Mouse (Mus musculus) skeletal muscle tissue, adult 2 months (tissue): ENCODE measurements around the gene Atp6v1e2.

Source experiments
- DNase-seq: peaks from one replicate; pipeline ENCODE4 v3.0.0-alpha.2; 2012; ENCODE audit warnings: low read depth, low spot score

Atp6v1e2 gene

GRCm38 (mm10) chr17:86915540-86915939 lies 32.2 kb downstream of the Atp6v1e2 start:
- DNase-seq: no peak

- DNase-seq: no peak
Measured at GRCm38 (mm10) chr17:86913003-86913607, 34.6 kb downstream of the Atp6v1e2 start.

- no peak for DNase-seq
Measured at GRCm38 (mm10) chr17:86911261-86911660, 36.4 kb downstream of the Atp6v1e2 start.

- no peak for DNase-seq
Measured at GRCm38 (mm10) chr17:86909733-86910495, 37.8 kb downstream of the Atp6v1e2 start.

GRCm38 (mm10) chr17:86908316-86908715 lies 39.4 kb downstream of the Atp6v1e2 start:
- no peak for DNase-seq

- no peak for DNase-seq
Measured at GRCm38 (mm10) chr17:86907092-86907491, 40.6 kb downstream of the Atp6v1e2 start.

GRCm38 (mm10) chr17:86906601-86907000 lies 41.1 kb downstream of the Atp6v1e2 start:
- no peak for DNase-seq

- peak; percentile 73 for DNase-seq
Measured at GRCm38 (mm10) chr17:86906136-86906461, 41.6 kb downstream of the Atp6v1e2 start.

GRCm38 (mm10) chr17:86905297-86906135 lies 42.2 kb downstream of the Atp6v1e2 start:
- peak; percentile 18 for DNase-seq

- DNase-seq: no peak
Measured at GRCm38 (mm10) chr17:86904206-86904605, 43.5 kb downstream of the Atp6v1e2 start.

- no peak for DNase-seq
Measured at GRCm38 (mm10) chr17:86903596-86903995, 44.1 kb downstream of the Atp6v1e2 start.

GRCm38 (mm10) chr17:86902399-86903067 lies 45.2 kb downstream of the Atp6v1e2 start:
- no peak for DNase-seq

GRCm38 (mm10) chr17:86900564-86900963 lies 47.1 kb downstream of the Atp6v1e2 start:
- DNase-seq: no peak

- no peak for DNase-seq
Measured at GRCm38 (mm10) chr17:86899821-86900220, 47.9 kb downstream of the Atp6v1e2 start.

- no peak for DNase-seq
Measured at GRCm38 (mm10) chr17:86897486-86898165, 50.1 kb downstream of the Atp6v1e2 start.

GRCm38 (mm10) chr17:86895191-86895590 lies 52.5 kb downstream of the Atp6v1e2 start:
- no peak for DNase-seq
